Mouse (Mus musculus) cerebellum, adult 2 months (tissue): ENCODE measurements at regions not wholly inside any gene's neighbourhood (a gene's known extent, or its start where the extent isn't known, plus 50 kb on each side); places are given as distances from the start of the nearest gene placed in this dataset.

ENCODE experiments used
- DNase-seq, 2 experiments: peaks; one replicate each; pipeline ENCODE4 v3.0.0; 2021
- H3K27ac ChIP-seq: fragments of 200-500 bp; 2 replicates; pipeline ENCODE4 v1.5.1; 2012; ENCODE audit warnings: low read length, control low read depth, inconsistent platforms; ENCODE audit not compliant: insufficient read depth
- H3K27me3 ChIP-seq: fragments of 200-500 bp; 2 replicates; pipeline ENCODE4 v1.6.1; 2012; ENCODE audit warnings: inconsistent platforms, mild to moderate bottlenecking, low read length, moderate library complexity; ENCODE audit not compliant: control insufficient read depth, insufficient read depth
- H3K4me1 ChIP-seq: fragments of 200-500 bp; 2 replicates; pipeline ENCODE4 v1.6.1; 2011; ENCODE audit warnings: low read length; ENCODE audit not compliant: control insufficient read depth, insufficient read depth
- H3K4me3 ChIP-seq: fragments of 200-500 bp; replicated peaks from 2 replicates; pipeline ENCODE3; 2011; ENCODE audit warnings: mild to moderate bottlenecking, low read depth, low read length, control low read depth; ENCODE audit not compliant: insufficient read depth
- CTCF ChIP-seq: fragments of 200-500 bp; IDR thresholded peaks from 2 replicates; pipeline ENCODE4 v1.5.1; 2011; ENCODE audit warnings: low read depth, mild to moderate bottlenecking, control low read depth, low read length, moderate library complexity, borderline replicate concordance; ENCODE audit not compliant: insufficient read depth
- POLR2A ChIP-seq: fragments of 200-500 bp; IDR thresholded peaks from 2 replicates; pipeline ENCODE4 v1.6.1; 2011; ENCODE audit warnings: low read length, control low read depth, borderline replicate concordance; ENCODE audit not compliant: insufficient read depth
- WGBS: fragments of 180-500 bp; shearing (Covaris S2); methylation state at CpG from one replicate; pipeline ENCODE4 v1.1.7; 2018; 5-methylcytosine and 5-hydroxymethylcytosine counted together

GRCm38 (mm10) chr8:79488861-79489260 lies 89.5 kb upstream of the Smad1 start:
- Histone ChIP-seq H3K27ac (no peak overlapping the region), H3K27me3 (no peaks in the 10 kb centered on the region), H3K4me3 (no peak overlapping the region), H3K4me1 (no peaks in the 10 kb centered on the region; the same call in 1 of the 2 replicates)
- peak in 1 of 2 experiments; percentile 11 for DNase-seq
- 71% methylated on average over 2 of the region's 2 CpGs for WGBS
- TF ChIP-seq POLR2A (no peak), CTCF (peak; percentile 11; the same call in 1 of the 2 replicates)

GRCm38 (mm10) chr8:79487597-79487996 lies 88.3 kb upstream of the Smad1 start:
- WGBS: 91% methylated on average over 6 of the region's 6 CpGs
- Histone ChIP-seq H3K27me3 (no peaks in the 10 kb centered on the region), H3K27ac (no peak overlapping the region), H3K4me3 (no peak overlapping the region), H3K4me1 (no peaks in the 10 kb centered on the region)
- no peak for DNase-seq
- no peak for TF ChIP-seq CTCF

GRCm38 (mm10) chr8:79479326-79479725 lies 80.0 kb upstream of the Smad1 start:
- TF ChIP-seq POLR2A: no peak
- no peak for TF ChIP-seq CTCF
- Histone ChIP-seq H3K4me1 (no peaks in the 10 kb centered on the region), H3K27me3 (no peaks in the 10 kb centered on the region), H3K27ac (no peak overlapping the region), H3K4me3 (no peak overlapping the region)
- no peak for DNase-seq
- WGBS: 87% methylated on average over 8 of the region's 8 CpGs

- TF ChIP-seq POLR2A: no peak
- no peak for TF ChIP-seq CTCF
- Histone ChIP-seq H3K4me3 (no peak overlapping the region), H3K27me3 (no peaks in the 10 kb centered on the region), H3K27ac (no peak overlapping the region), H3K4me1 (no peaks in the 10 kb centered on the region)
- DNase-seq: no peak
- 38% methylated on average over 5 of the region's 5 CpGs for WGBS
Measured at GRCm38 (mm10) chr8:79476012-79476411, 76.7 kb upstream of the Smad1 start.

GRCm38 (mm10) chr8:79474679-79475078 lies 75.4 kb upstream of the Smad1 start:
- no peak for DNase-seq
- no peaks in the 10 kb centered on the region for H3K27me3 ChIP-seq
- no peak overlapping the region for H3K27ac ChIP-seq
- H3K4me3 ChIP-seq: no peak overlapping the region
- H3K4me1 ChIP-seq: no peaks in the 10 kb centered on the region
- no peak for TF ChIP-seq POLR2A
- TF ChIP-seq CTCF: no peak
- WGBS: 54% methylated on average over 8 of the region's 8 CpGs

- TF ChIP-seq CTCF (no peak), POLR2A (no peak)
- Histone ChIP-seq H3K4me1 (no peaks in the 10 kb centered on the region), H3K27me3 (no peaks in the 10 kb centered on the region), H3K27ac (no peak overlapping the region), H3K4me3 (no peak overlapping the region)
- DNase-seq: no peak
Measured at GRCm38 (mm10) chr8:79452101-79452500, 52.8 kb upstream of the Smad1 start.

GRCm38 (mm10) chr8:79449453-79449852 lies 50.1 kb upstream of the Smad1 start:
- no peak overlapping the region for H3K4me3 ChIP-seq
- H3K27me3 ChIP-seq: no peaks in the 10 kb centered on the region
- DNase-seq: no peak
- WGBS: 77% methylated on average over 3 of the region's 3 CpGs
- H3K27ac ChIP-seq: no peak overlapping the region
- no peaks in the 10 kb centered on the region for H3K4me1 ChIP-seq
- no peak for TF ChIP-seq POLR2A
- TF ChIP-seq CTCF: no peak
